Mouse (Mus musculus): Measurements from ENCODE around the gene Gemin7. TPM values are rescaled to one million over a fixed set of nuclear protein-coding genes. Genes with fewer than 3 reads are reported as not detected.

The Gemin7 gene
- polyA plus RNA-seq (2021; fragmentation: Nextera tagmentation) = 140 and 141 TPM in 2 replicates
- long read RNA-seq, experiment 1, transcript Gemin7-201 (2 exons, 763 nt) = major isoform, 76 of 83 reads
- long read RNA-seq, experiment 1, partial matches to known transcripts = 0 of 83 reads
- long read RNA-seq, experiment 1, other reads (novel, unspliced or antisense) = 4 of 83 reads
- long read RNA-seq, experiment 2, transcript Gemin7-201 (2 exons, 763 nt) = major isoform, 106 of 121 reads
- long read RNA-seq, experiment 2, partial matches to known transcripts = 0 of 121 reads
- long read RNA-seq, experiment 2, other reads (novel, unspliced or antisense) = 15 of 121 reads

DNA sequence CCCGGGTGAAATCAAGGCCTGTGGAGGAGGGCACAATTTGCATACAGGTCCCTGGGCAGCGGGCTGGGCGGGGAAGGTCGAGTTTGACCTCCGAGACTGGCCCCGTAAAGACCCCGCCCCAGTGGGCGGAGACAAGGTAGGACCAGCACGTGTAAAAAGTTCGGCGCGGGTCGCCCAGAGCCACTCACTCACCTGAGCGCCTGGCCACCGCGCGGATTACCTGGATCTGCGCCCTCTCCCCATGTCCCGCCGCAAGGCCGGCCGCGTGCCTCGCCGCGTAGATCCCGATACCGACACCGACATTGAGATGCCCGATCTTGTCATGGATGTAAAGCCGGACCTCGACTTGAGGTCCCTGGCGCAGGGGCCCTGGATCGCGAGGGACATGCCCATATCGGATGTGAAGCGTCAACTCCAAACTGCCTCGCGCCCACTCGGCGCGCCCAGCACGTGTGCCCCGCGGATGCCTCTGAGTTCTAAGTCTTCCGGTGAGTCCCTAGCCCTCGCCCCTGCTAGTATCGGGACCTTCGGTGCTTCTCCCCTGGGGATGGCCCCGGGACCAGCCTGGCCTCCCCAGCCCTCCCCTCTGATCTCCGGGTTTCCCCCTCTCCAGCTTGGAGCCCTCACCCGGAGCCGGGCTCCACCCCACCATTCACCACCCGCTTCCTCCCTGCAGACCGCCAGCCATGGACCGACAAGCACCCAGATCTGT lies at the start of gene Gemin7, which contains the start of gene Zfp296:
TSS of gene Gemin7 (minus strand) at position 455 of the 712 bp plus-strand sequence.
TSS of gene Zfp296 (plus strand) at position 147 of the 712 bp plus-strand sequence.

DNA sequence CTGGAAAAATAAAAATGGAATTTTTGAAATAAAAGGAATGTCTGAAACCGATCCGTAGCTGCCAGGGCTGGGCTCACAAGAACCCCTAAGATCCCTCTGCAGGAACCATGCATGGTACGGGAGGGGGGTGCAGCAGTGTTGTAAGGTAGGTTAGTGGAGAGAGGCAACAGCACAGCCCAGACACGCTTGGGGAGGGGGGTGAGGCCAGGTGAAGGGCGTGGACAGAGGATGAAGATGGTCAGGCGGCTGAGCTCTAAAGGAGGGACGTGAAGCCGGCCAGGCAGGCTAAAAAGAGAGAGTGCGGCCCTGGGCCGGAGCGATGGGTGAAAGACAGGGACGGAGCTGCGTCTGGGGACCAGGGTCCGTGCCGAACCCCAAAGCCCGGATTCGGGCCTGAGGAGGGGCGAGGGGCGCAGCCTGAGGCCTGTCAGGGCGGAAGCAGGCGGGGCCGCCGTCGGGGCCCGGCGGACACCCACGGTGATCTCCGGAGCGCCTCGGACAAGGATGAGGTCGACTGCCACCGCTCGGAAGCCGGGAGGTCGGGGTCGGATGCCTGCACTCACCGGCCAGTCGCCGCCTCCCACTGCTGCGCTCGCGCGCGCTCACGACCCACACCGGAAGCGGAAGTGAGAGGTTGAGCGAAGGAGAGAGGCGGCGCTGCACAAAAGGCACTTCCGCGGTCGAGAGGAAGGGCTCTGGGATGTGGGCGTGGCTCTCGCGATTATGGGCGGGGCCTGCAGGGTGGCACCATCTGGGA lies 26.6 kb upstream of the Gemin7 start, which contains the start of gene Clasrp:
TSS of gene Clasrp (minus strand) at position 638 of the 757 bp plus-strand sequence.

DNA sequence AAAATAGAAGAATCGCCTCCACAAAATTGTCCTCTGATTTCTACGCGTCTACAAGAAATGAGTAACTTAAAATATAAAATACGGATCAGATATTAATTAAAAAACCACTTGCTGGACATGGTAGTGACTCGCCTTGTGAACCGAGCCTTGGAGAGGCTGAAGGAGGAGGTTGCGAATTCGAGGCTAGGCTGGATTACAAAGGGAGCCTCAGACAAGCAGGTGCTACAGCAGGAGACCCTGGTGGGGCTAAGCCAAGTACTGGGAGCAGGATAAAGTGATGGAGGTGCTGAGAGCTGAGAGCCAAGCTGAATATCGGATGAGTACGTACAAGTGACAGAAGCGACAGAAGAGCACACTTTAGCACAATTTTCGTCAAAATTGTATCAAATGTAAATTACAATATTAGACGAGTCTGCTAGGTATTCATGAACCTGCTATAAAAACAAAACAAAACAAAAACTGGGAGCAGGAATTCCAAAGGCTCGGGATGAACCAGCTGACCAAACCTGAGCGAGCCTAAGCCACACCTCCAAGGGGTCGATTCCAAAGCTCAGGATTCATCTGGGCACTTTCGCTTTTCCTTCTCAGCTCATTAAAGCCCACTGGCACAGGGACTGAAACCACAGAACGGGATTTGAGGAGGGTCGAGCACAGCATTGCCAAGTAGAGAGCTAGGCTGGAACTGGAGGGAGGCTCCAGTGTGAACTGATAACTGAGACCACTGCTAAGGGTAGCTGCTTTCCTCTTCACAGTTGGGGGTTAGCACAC lies 14.6 kb downstream of the Gemin7 start, which contains the start of gene Ppp1r37:
TSS of gene Ppp1r37 (minus strand) at position 434 of the 768 bp plus-strand sequence.

DNA sequence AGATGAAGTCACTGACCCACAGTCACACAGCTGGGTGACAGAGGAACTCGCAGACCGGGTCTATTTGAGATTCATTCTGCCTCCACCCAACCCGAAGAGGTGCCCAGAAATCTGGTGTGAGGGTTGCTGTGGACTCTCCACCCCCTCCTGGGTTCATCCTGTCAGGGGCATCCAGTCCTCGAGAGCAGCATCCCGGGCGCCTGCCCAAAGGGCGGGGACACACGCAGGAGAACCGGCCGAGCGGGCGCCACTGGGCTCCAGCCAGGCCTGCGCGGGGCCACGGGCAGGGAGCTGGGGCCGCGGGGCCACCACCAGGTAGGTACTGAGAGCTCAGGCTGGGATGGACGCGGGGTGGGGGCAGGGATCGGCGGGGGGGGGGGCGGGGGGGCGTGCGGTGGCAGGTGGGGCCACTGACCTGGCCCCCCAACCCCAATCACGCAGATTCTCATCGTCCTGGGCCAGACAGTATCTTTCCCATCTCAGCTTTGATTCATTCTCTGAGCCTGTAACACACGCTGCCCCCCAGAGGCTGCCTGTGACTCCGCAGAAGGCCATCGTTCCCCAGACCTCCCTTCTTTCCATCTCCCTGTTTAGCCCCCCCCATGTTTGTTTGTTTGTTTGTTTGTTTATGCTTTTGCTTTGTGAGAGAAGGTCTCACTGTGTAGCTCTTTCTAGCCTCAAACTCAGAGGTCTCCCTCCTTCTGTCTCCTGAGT lies 59.6 kb downstream of the Gemin7 start, which contains the start of gene Nkpd1:
TSS of gene Nkpd1 (plus strand) at position 187 of the 714 bp plus-strand sequence.

Other genes with a start within 250 kb of the Gemin7 start
- 44.3 and 59.0 TPM in 2 replicates for gene Ercc1, start 232.8 kb downstream of the Gemin7 start, polyA plus RNA-seq (2021; fragmentation: Nextera tagmentation)
- gene Cd3eap, start 218.1 kb downstream of the Gemin7 start, polyA plus RNA-seq (2021; fragmentation: Nextera tagmentation) = 15.0 and 15.5 TPM in 2 replicates
- gene Ppp1r13l, start 217.8 kb downstream of the Gemin7 start, polyA plus RNA-seq (2021; fragmentation: Nextera tagmentation) = 0.76 and 2.5 TPM in 2 replicates
- gene Ercc2, start 195.6 kb downstream of the Gemin7 start, polyA plus RNA-seq (2021; fragmentation: Nextera tagmentation) = 3.6 and 6.7 TPM in 2 replicates
- gene Klc3, start 173.5 kb downstream of the Gemin7 start, polyA plus RNA-seq (2021; fragmentation: Nextera tagmentation) = 1.6 TPM in 2 replicates
- 0.15 and 0.31 TPM in 2 replicates for gene Ckm, start 172.8 kb downstream of the Gemin7 start, polyA plus RNA-seq (2021; fragmentation: Nextera tagmentation)
- 6.0 and 12.2 TPM in 2 replicates for gene Mark4, start 118.8 kb downstream of the Gemin7 start, polyA plus RNA-seq (2021; fragmentation: Nextera tagmentation)
- gene Exoc3l2, start 114.3 kb downstream of the Gemin7 start, polyA plus RNA-seq (2021; fragmentation: Nextera tagmentation) = 0.25 and 0.54 TPM in 2 replicates
- 3.6 and 3.8 TPM in 2 replicates for gene Bloc1s3, start 69.2 kb downstream of the Gemin7 start, polyA plus RNA-seq (2021; fragmentation: Nextera tagmentation)
- gene Trappc6a, start 69.2 kb downstream of the Gemin7 start, polyA plus RNA-seq (2021; fragmentation: Nextera tagmentation) = 37.7 and 37.9 TPM in 2 replicates
- gene Nkpd1, start 59.8 kb downstream of the Gemin7 start, polyA plus RNA-seq (2021; fragmentation: Nextera tagmentation) = 1.3 and 2.3 TPM in 2 replicates
- gene Ppp1r37, start 14.5 kb downstream of the Gemin7 start, polyA plus RNA-seq (2021; fragmentation: Nextera tagmentation) = 2.7 and 31.4 TPM in 2 replicates
- 3.1 and 3.6 TPM in 2 replicates for gene Zfp296, start 308 bp downstream of the Gemin7 start, polyA plus RNA-seq (2021; fragmentation: Nextera tagmentation)
- 9.7 and 15.1 TPM in 2 replicates for gene Clasrp, start 26.9 kb upstream of the Gemin7 start, polyA plus RNA-seq (2021; fragmentation: Nextera tagmentation)
- 5.7 and 8.2 TPM in 2 replicates for gene Relb, start 51.8 kb upstream of the Gemin7 start, polyA plus RNA-seq (2021; fragmentation: Nextera tagmentation)
- 86.9 and 119 TPM in 2 replicates for gene Clptm1, start 87.4 kb upstream of the Gemin7 start, polyA plus RNA-seq (2021; fragmentation: Nextera tagmentation)
- not detected in 2 replicates for gene Apoc2, start 100.3 kb upstream of the Gemin7 start, polyA plus RNA-seq (2021; fragmentation: Nextera tagmentation)
- gene Gm44805, start 103.8 kb upstream of the Gemin7 start, polyA plus RNA-seq (2021; fragmentation: Nextera tagmentation) = not detected in 2 replicates
- not detected in 2 replicates for gene Apoc4, start 103.9 kb upstream of the Gemin7 start, polyA plus RNA-seq (2021; fragmentation: Nextera tagmentation)
- gene Apoc1, start 115.1 kb upstream of the Gemin7 start, polyA plus RNA-seq (2021; fragmentation: Nextera tagmentation) = 1.7 and 5.7 TPM in 2 replicates
- gene Apoe, start 121.6 kb upstream of the Gemin7 start, polyA plus RNA-seq (2021; fragmentation: Nextera tagmentation) = 7,501 and 8,830 TPM in 2 replicates
- 148 and 163 TPM in 2 replicates for gene Tomm40, start 137.8 kb upstream of the Gemin7 start, polyA plus RNA-seq (2021; fragmentation: Nextera tagmentation)
- 5.5 and 5.7 TPM in 2 replicates for gene Nectin2, start 172.9 kb upstream of the Gemin7 start, polyA plus RNA-seq (2021; fragmentation: Nextera tagmentation)
- gene Bcam, start 193.4 kb upstream of the Gemin7 start, polyA plus RNA-seq (2021; fragmentation: Nextera tagmentation) = 6.3 and 14.9 TPM in 2 replicates
- 0.18 TPM in 1 of 2 replicates, not detected in the other for gene Cblc, start 219.2 kb upstream of the Gemin7 start, polyA plus RNA-seq (2021; fragmentation: Nextera tagmentation)
- gene Bcl3, start 245.2 kb upstream of the Gemin7 start, polyA plus RNA-seq (2021; fragmentation: Nextera tagmentation) = 0.25 and 0.68 TPM in 2 replicates